Mouse (Mus musculus) hindbrain, postnatal 0 days (tissue): ENCODE measurements at regions not wholly inside any gene's neighbourhood (a gene's known extent, or its start where the extent isn't known, plus 50 kb on each side); places are given as distances from the start of the nearest gene placed in this dataset.

Source experiments
- ATAC-seq: fragments of 200-750 bp; cut with Nextera tagmentation; 2 replicates; pipeline ENCODE4 v1.8.0; 2017; ENCODE audit warnings: mild to moderate bottlenecking, moderate TSS enrichment, moderate library complexity
- DNase-seq: peaks from one replicate; pipeline ENCODE4 v3.0.0-alpha.2; 2015; ENCODE audit warnings: low spot score
- H3K27ac ChIP-seq: fragments of 300-500 bp; sonication (generic); 2 replicates; pipeline ENCODE4 v1.5.1; 2014; ENCODE audit warnings: mild to moderate bottlenecking
- H3K27me3 ChIP-seq: fragments of 300-500 bp; sonication (generic); 2 replicates; pipeline ENCODE4 v1.6.1; 2014; ENCODE audit warnings: low read length, mixed read lengths; ENCODE audit not compliant: insufficient read depth
- H3K36me3 ChIP-seq: fragments of 300-500 bp; sonication (generic); 2 replicates; pipeline ENCODE4 v1.6.1; 2014; ENCODE audit warnings: low read length, mixed read lengths; ENCODE audit not compliant: insufficient read depth
- H3K4me1 ChIP-seq: fragments of 300-500 bp; sonication (generic); 2 replicates; pipeline ENCODE4 v1.6.1; 2014; ENCODE audit warnings: antibody characterized with exemption, low read length, mixed read lengths; ENCODE audit not compliant: insufficient read depth
- H3K4me2 ChIP-seq: fragments of 300-500 bp; sonication (generic); 2 replicates; pipeline ENCODE4 v1.6.1; 2014; ENCODE audit warnings: low read depth, mild to moderate bottlenecking, low read length, moderate library complexity, mixed read lengths
- H3K4me3 ChIP-seq: fragments of 300-500 bp; sonication (generic); 2 replicates; pipeline ENCODE4 v1.5.1; 2014; ENCODE audit warnings: low read length
- H3K9ac ChIP-seq: fragments of 300-500 bp; sonication (generic); replicated peaks from 2 replicates; pipeline ENCODE4 v1.6.1; 2014; ENCODE audit warnings: mild to moderate bottlenecking, low read length, moderate library complexity, mixed read lengths
- H3K9me3 ChIP-seq: fragments of 300-500 bp; sonication (generic); 2 replicates; pipeline ENCODE4 v1.6.1; 2016; ENCODE audit warnings: low read length, mixed read lengths
- CTCF ChIP-seq: IDR thresholded peaks from 2 replicates; pipeline ENCODE4 v1.5.1; 2016; ENCODE audit warnings: antibody characterized with exemption, control low read depth, low read depth
- WGBS: fragments of 180-500 bp; shearing (Covaris S2); extraction: QIAGEN DNeasy Blood & Tissue Kit; methylation state at CpG from one replicate; pipeline ENCODE4 v1.1.7; 2014; 5-methylcytosine and 5-hydroxymethylcytosine counted together

DNA sequence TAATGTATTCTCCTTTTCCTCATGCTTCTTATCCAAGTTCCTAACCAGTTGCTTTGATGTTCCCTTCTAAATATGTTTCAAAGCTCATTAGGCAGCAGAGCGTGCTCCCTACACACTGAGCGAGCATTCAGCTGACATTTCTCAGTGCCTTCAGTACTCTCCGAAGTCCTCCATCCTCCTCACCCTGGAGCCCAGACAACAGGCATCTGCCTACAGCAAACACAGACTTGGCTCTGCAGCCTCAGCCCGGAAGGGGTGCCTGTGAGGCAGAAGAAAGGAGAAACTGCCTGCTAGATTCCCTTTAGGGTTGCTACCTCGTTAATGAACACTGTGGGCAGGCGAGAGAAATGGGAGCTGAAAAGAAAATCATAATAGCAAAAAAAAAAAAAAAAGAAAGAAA lies 57.2 kb upstream of the Kcna3 start:
- no peaks in the 10 kb centered on the region for H3K9me3 ChIP-seq
- no peak overlapping the region for H3K4me3 ChIP-seq
- H3K27ac ChIP-seq, result no peak overlapping the region
- TF ChIP-seq CTCF, result no peak
- 45% methylated on average over 6 of the region's 6 CpGs for WGBS
- H3K9ac ChIP-seq, result no peak overlapping the region
- DNase-seq, result peak; percentile 31
- ATAC-seq, result peak; percentile 61; the same call in 1 of the 2 replicates
- H3K4me1 ChIP-seq, result no peaks in the 10 kb centered on the region
- H3K27me3 ChIP-seq, result no peaks in the 10 kb centered on the region
- no peak overlapping the region for H3K4me2 ChIP-seq
- no peaks in the 10 kb centered on the region for H3K36me3 ChIP-seq

DNA sequence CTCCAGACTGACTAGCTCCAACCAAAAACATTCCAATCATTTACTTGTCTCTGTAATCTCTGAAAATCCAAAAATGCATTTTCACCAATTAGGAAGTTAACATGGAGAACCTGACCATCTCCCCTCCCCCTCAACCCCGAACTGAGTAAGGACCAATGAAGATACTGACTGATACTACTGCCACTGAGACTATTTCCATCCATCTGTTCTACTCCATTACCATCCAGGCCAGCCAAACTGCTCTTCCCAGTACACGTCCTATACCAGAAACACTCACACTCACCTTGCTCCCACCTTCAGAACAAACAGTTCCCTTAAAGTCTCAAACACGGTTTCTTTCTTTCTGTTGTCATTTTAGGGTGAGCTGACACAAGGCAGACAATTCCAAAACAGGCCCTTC lies 55.1 kb upstream of the Kcna3 start:
- Histone ChIP-seq H3K4me3 (no peak overlapping the region), H3K36me3 (no peaks in the 10 kb centered on the region), H3K27me3 (no peaks in the 10 kb centered on the region), H3K27ac (no peak overlapping the region), H3K4me2 (no peak overlapping the region), H3K9ac (no peak overlapping the region), H3K9me3 (no peaks in the 10 kb centered on the region), H3K4me1 (no peaks in the 10 kb centered on the region)
- WGBS, result 62% methylated on average over 3 of the region's 3 CpGs
- no peak for TF ChIP-seq CTCF
- ATAC-seq (no peak), DNase-seq (no peak)

DNA sequence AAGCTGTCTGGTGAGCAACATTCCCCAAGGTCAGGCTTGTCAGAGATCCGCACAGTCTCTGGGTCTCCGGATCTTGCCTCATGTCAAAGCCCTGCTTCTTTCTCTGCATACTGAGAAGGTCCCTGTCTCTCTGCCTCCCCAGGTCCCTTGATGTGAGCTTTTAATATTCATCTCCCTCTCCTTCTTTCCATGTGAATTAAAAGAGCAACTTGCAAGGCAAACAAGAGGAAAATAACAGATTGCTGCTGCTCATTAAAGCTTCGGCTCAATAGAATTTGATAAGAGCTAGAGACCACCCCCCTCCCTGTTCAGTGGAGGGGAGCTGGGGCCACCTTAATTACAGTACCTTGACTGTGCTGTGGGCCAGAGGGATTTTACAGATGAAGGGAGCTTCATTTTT lies 54.6 kb upstream of the Kcna3 start:
- H3K9ac ChIP-seq, result no peak overlapping the region
- H3K27me3 ChIP-seq, result no peaks in the 10 kb centered on the region
- H3K9me3 ChIP-seq, result no peaks in the 10 kb centered on the region
- H3K4me1 ChIP-seq, result no peaks in the 10 kb centered on the region
- TF ChIP-seq CTCF, result no peak
- no peak for ATAC-seq
- H3K27ac ChIP-seq, result no peak overlapping the region
- WGBS, result 29% methylated on average over 3 of the region's 3 CpGs
- H3K4me2 ChIP-seq, result no peak overlapping the region
- no peak for DNase-seq
- H3K36me3 ChIP-seq, result no peaks in the 10 kb centered on the region
- no peak overlapping the region for H3K4me3 ChIP-seq

DNA sequence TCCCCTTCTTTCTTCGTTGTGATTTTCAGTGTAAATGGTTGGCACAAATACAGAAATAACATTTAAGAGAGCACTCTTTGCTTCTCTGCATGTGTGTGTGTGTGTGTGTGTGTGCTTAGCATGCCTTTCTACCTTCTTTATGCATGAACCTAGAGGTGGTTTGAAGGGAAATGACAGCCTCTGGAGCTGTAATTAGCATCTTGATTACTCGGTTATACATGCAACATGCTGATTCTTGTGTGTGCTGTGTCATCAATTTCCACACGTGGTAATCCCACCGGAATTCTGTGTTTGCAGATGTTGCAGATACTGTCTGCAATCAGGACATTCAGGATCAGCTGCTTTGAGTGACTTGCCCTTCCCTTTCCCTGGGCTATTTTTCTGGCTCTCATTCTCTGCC lies 51.7 kb upstream of the Kcna3 start:
- Histone ChIP-seq H3K4me3 (no peak overlapping the region), H3K9ac (no peak overlapping the region), H3K9me3 (no peaks in the 10 kb centered on the region), H3K4me2 (no peak overlapping the region), H3K36me3 (no peaks in the 10 kb centered on the region), H3K4me1 (no peaks in the 10 kb centered on the region), H3K27me3 (no peaks in the 10 kb centered on the region), H3K27ac (no peak overlapping the region)
- no peak for DNase-seq
- no peak for TF ChIP-seq CTCF
- ATAC-seq, result no peak
- 48% methylated on average over 4 of the region's 4 CpGs for WGBS
